Mouse (Mus musculus) frontal cortex, adult (tissue): ENCODE measurements around the gene Cradd.
A peak's percentile ranks its signal among the peaks of the same experiment; 100 is the strongest.

Source experiments
- ATAC-seq: cut with Nextera tagmentation; 2 replicates; pipeline ENCODE4 v1.9.2; 2017; ENCODE audit warnings: mild to moderate bottlenecking, moderate library complexity, mixed read lengths; ENCODE audit not compliant: low TSS enrichment

The Cradd gene

GRCm38 (mm10) chr10:95239196-95240069 lies 84.5 kb downstream of the Cradd start:
- ATAC-seq: 0 out of 2 replicates have a peak, but pooled peaks have one; percentile 24

- ATAC-seq: no peak
These were observed 85.3 kb downstream of the Cradd start for GRCm38 (mm10) chr10:95238667-95239066.

- no peak for ATAC-seq
These were observed 87.7 kb downstream of the Cradd start for GRCm38 (mm10) chr10:95236226-95236625.

GRCm38 (mm10) chr10:95234661-95235060 lies 89.3 kb downstream of the Cradd start:
- no peak for ATAC-seq

- peak; percentile 81 for ATAC-seq
These were observed 90.9 kb downstream of the Cradd start for GRCm38 (mm10) chr10:95233044-95233443.

- ATAC-seq: peak; percentile 18; the same call in 1 of the 2 replicates
These were observed 91.4 kb downstream of the Cradd start for GRCm38 (mm10) chr10:95232554-95232953.

GRCm38 (mm10) chr10:95228192-95228591 lies 95.7 kb downstream of the Cradd start:
- peak; percentile 46; the same call in 1 of the 2 replicates for ATAC-seq

GRCm38 (mm10) chr10:95227590-95227989 lies 96.3 kb downstream of the Cradd start:
- ATAC-seq: no peak

- ATAC-seq: no peak
These were observed 97.2 kb downstream of the Cradd start for GRCm38 (mm10) chr10:95226772-95227171.

- no peak for ATAC-seq
These were observed 98.9 kb downstream of the Cradd start for GRCm38 (mm10) chr10:95225006-95225405.

GRCm38 (mm10) chr10:95223211-95223610 lies 100.7 kb downstream of the Cradd start:
- peak; percentile 41; the same call in 1 of the 2 replicates for ATAC-seq

- ATAC-seq: no peak
These were observed 102.0 kb downstream of the Cradd start for GRCm38 (mm10) chr10:95221914-95222313.

GRCm38 (mm10) chr10:95220536-95220935 lies 103.4 kb downstream of the Cradd start:
- no peak for ATAC-seq

- ATAC-seq: no peak
These were observed 105.3 kb downstream of the Cradd start for GRCm38 (mm10) chr10:95218683-95219060.

- no peak for ATAC-seq
These were observed 105.8 kb downstream of the Cradd start for GRCm38 (mm10) chr10:95217956-95218682.

GRCm38 (mm10) chr10:95215324-95215723 lies 108.6 kb downstream of the Cradd start:
- ATAC-seq: no peak

- no peak for ATAC-seq
These were observed 110.1 kb downstream of the Cradd start for GRCm38 (mm10) chr10:95213820-95214219.

- no peak for ATAC-seq
These were observed 110.6 kb downstream of the Cradd start for GRCm38 (mm10) chr10:95213311-95213710.

- no peak for ATAC-seq
These were observed 112.3 kb downstream of the Cradd start for GRCm38 (mm10) chr10:95211660-95212059.

- no peak for ATAC-seq
These were observed 113.1 kb downstream of the Cradd start for GRCm38 (mm10) chr10:95210664-95211372.

GRCm38 (mm10) chr10:95210167-95210566 lies 113.8 kb downstream of the Cradd start:
- ATAC-seq: peak; percentile 41; the same call in 1 of the 2 replicates

GRCm38 (mm10) chr10:95207423-95207822 lies 116.5 kb downstream of the Cradd start:
- no peak for ATAC-seq
